Mouse (Mus musculus): ENCODE measurements around the gene Elp4.

Gene Elp4

GRCm38 (mm10) chr2:105660874-105661622 lies 243.3 kb downstream of the Elp4 start:
- ATAC-seq (ENCODE audit: insufficient number of reproducible peaks, low FRiP score, low TSS enrichment), result no peak

GRCm38 (mm10) chr2:105659926-105660873 lies 244.2 kb downstream of the Elp4 start:
- 0 out of 2 replicates have a peak, but pooled peaks have one; percentile 36 for ATAC-seq (ENCODE audit: insufficient number of reproducible peaks, low FRiP score, low TSS enrichment)

GRCm38 (mm10) chr2:105659350-105659749 lies 245.0 kb downstream of the Elp4 start:
- no peak for ATAC-seq (ENCODE audit: insufficient number of reproducible peaks, low FRiP score, low TSS enrichment)

- ATAC-seq (ENCODE audit: insufficient number of reproducible peaks, low FRiP score, low TSS enrichment), result no peak
These were observed 247.9 kb downstream of the Elp4 start for GRCm38 (mm10) chr2:105656456-105656855.
